Comparison of ENCODE assay signal across 8 mouse cellular contexts in the genomic region with DNA sequence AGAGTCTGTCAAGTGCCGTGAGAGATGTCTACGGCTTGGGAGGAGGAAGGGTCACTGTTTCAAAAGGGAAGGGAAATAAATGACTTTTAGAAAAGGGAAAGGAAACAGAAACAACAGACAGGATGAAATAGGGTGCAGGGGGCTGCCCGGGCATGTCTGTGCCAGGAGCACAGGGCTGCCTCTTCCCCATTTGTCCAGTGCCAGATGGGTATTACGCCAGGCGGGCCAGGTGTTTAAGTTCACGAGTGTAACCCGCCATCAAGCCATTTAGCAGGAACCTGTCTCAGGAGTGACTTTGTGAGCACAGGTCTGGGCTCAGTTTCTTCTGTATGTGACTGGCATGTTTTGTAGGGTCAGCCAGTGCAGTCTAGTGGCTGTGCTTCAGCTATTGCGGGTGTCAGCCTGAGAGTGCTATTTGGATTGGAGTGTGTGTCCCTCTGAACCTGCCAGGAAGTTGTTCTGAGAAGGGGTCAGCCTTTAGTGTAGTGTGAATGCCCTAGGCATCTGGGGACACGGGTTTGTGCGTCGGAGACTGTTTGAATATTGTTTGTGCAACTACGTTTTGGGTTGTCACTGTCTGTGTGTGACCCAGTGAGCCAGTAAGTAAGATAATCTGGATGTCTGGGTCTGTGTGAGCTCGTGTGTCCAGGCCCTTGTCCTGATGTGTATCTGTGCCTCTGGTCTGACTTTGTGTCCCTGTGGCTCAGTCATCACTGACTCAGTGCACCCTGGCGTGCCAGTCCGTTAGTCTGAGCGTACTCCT. TPM values are rescaled to one million over a fixed set of nuclear protein-coding genes. Genes with fewer than 3 reads are reported as not detected.
DNase-seq lines count a peak whose midpoint lies in the region; ATAC-seq and TF ChIP-seq lines count a peak whose summit lies in the region.

No protein-coding gene starts in this region.

- H3K79me2 ChIP-seq in myocyte (ENCODE audit: control insufficient read depth, insufficient read depth): peaks cover 10% of the 10 kb centered on the region

- peak; percentile 11 for ATAC-seq in forebrain, embryonic 15.5 days (replicated peaks)
- no peak for ATAC-seq in limb, embryonic 12.5 days (ENCODE audit: insufficient number of reproducible peaks, insufficient read depth, low FRiP score, low TSS enrichment, low read depth)

- peak overlapping the region; percentile 98 for H3K27ac ChIP-seq in heart, embryonic 10.5 days
- H3K27ac ChIP-seq in ES-E14 (ENCODE audit: insufficient read depth, low read depth, low read length, poor library complexity, severe bottlenecking): peak overlapping the region; percentile 94
- H3K27ac ChIP-seq in forebrain, embryonic 15.5 days (replicated peaks): no peak overlapping the region
- H3K27ac ChIP-seq in limb, embryonic 12.5 days: peak overlapping the region; percentile 41; the same call in 1 of the 2 replicates

- H3K4me3 ChIP-seq in heart, embryonic 10.5 days: peak overlapping the region; percentile 94
- H3K4me3 ChIP-seq in ES-E14 (ENCODE audit: insufficient read depth in 1 of 2, low read depth in 1 of 2, low read length in 2 of 2, poor library complexity in 1 of 2, severe bottlenecking in 1 of 2): peak overlapping the region; percentile 63 to 99
- peak overlapping the region; percentile 50 for H3K4me3 ChIP-seq in forebrain, embryonic 15.5 days
- peak overlapping the region; percentile 69 for H3K4me3 ChIP-seq in limb, embryonic 12.5 days (replicated peaks)
- peak overlapping the region; percentile 96 for H3K4me3 ChIP-seq in myocyte

- peak overlapping the region; percentile 86 for H3K9ac ChIP-seq in ES-E14 (ENCODE audit: insufficient read depth, low read depth, low read length, poor library complexity, severe bottlenecking)
- peak overlapping the region; percentile 46 for H3K9ac ChIP-seq in forebrain, embryonic 15.5 days (replicated peaks)
- peak overlapping the region; percentile 53; the same call in 1 of the 2 replicates for H3K9ac ChIP-seq in limb, embryonic 12.5 days (replicated peaks)

- intact Hi-C loops in heart, postnatal 36 days (cut with DNase I): loop anchor here (1.0 kb wide), 1 partner anchor 10 kb away; no protein-coding TSS in a partner anchor
- intact Hi-C loops in left cerebral cortex, postnatal 36 days (cut with DNase I): no loop called here

- H3K4me2 ChIP-seq in forebrain, embryonic 15.5 days (replicated peaks): peak overlapping the region; percentile 82
- peak overlapping the region; percentile 99 for H3K4me2 ChIP-seq in limb, embryonic 12.5 days
- H3K4me2 ChIP-seq in myocyte (ENCODE audit: low read depth): peak overlapping the region; percentile 86

- no peaks in the 10 kb centered on the region for H3K9me3 ChIP-seq in heart, embryonic 10.5 days
- H3K9me3 ChIP-seq in ES-E14 (ENCODE audit: control insufficient read depth, insufficient read depth, low read depth, low read length): no peaks in the 10 kb centered on the region
- H3K9me3 ChIP-seq in forebrain, embryonic 15.5 days: no peaks in the 10 kb centered on the region
- H3K9me3 ChIP-seq in limb, embryonic 12.5 days: no peaks in the 10 kb centered on the region

- TF ChIP-seq POLR2A in myocyte (IDR thresholded peaks at IDR 0.05; ENCODE audit: insufficient read length, low read depth): no peak

- peak; percentile 75 for DNase-seq in heart, embryonic 10.5 days (ENCODE audit: low spot score)
- no peak for DNase-seq in heart, postnatal 36 days
- DNase-seq in ES-E14 (ENCODE audit: low read depth, low spot score): no peak
- no peak for DNase-seq in adrenal gland, adult 8-10 months
- DNase-seq in left cerebral cortex, postnatal 36 days (ENCODE audit: low spot score in 2 of 2): no peak

- H3K36me3 ChIP-seq in heart, embryonic 10.5 days: no peaks in the 10 kb centered on the region
- H3K36me3 ChIP-seq in ES-E14 (ENCODE audit: control insufficient read depth, insufficient read depth, low read length, poor library complexity, severe bottlenecking) (no peaks in the 10 kb centered on the region; the same call in 1 of the 2 replicates), myocyte (ENCODE audit: control insufficient read depth, insufficient read depth) (no peaks in the 10 kb centered on the region)
- no peaks in the 10 kb centered on the region for H3K36me3 ChIP-seq in forebrain, embryonic 15.5 days
- no peaks in the 10 kb centered on the region for H3K36me3 ChIP-seq in limb, embryonic 12.5 days

- H3ac ChIP-seq in myocyte (ENCODE audit: control insufficient read depth, insufficient read length): peak overlapping the region; percentile 95

- in situ Hi-C loops in ES-E14 (cut with MboI; ENCODE audit: low sequenced_read_pairs in 2 of 2, unreplicated experiment in 2 of 2): no loop called here

- WGBS in heart, embryonic 10.5 days: 46% methylated on average over 16 of the region's 16 CpGs
- 43% methylated on average over 16 of the region's 16 CpGs for WGBS in forebrain, embryonic 15.5 days
- 31% methylated on average over 16 of the region's 16 CpGs for WGBS in limb, embryonic 12.5 days

- H3K4me1 ChIP-seq in heart, embryonic 10.5 days: peaks cover 55% of the 10 kb centered on the region
- H3K4me1 ChIP-seq in ES-E14 (ENCODE audit: control insufficient read depth in 2 of 2, insufficient read depth in 2 of 2, low read length in 2 of 2, poor library complexity in 1 of 2): peaks cover 1 to 18% of the 10 kb centered on the region in 2 experiments; a peak in 2 of 4 replicates
- H3K4me1 ChIP-seq in forebrain, embryonic 15.5 days: peaks cover 49% of the 10 kb centered on the region
- H3K4me1 ChIP-seq in limb, embryonic 12.5 days (replicated peaks): peaks cover 53% of the 10 kb centered on the region

- no peaks in the 10 kb centered on the region for H3K27me3 ChIP-seq in heart, embryonic 10.5 days (ENCODE audit: insufficient read depth, poor library complexity, severe bottlenecking)
- H3K27me3 ChIP-seq in forebrain, embryonic 15.5 days: peaks cover 11% of the 10 kb centered on the region
- peaks cover 29% of the 10 kb centered on the region for H3K27me3 ChIP-seq in limb, embryonic 12.5 days
- H3K27me3 ChIP-seq in myocyte (ENCODE audit: control insufficient read depth, insufficient read depth, insufficient read length): no peaks in the 10 kb centered on the region

TF ChIP-seq in ES-E14, 5 proteins besides CTCF, POLR2A, EP300 and RAD21:
- TF ChIP-seq HCFC1 (IDR thresholded peaks at IDR 0.05; ENCODE audit: borderline replicate concordance, insufficient read depth, low read length) (no peak), ZNF384 (IDR thresholded peaks at IDR 0.05; ENCODE audit: low read depth, low read length) (no peak), ZC3H11A (IDR thresholded peaks at IDR 0.05; ENCODE audit: borderline replicate concordance, low read depth, low read length) (no peak), CHD2 (IDR thresholded peaks at IDR 0.05; ENCODE audit: low read depth, low read length) (no peak), MAFK (IDR thresholded peaks at IDR 0.05; ENCODE audit: insufficient read depth, low read depth, low read length) (no peak)

TF ChIP-seq in myocyte, 11 proteins besides CTCF, POLR2A, EP300 and RAD21 (continues in another document):
- TF ChIP-seq SRF (IDR thresholded peaks at IDR 0.05; ENCODE audit: control insufficient read depth, insufficient read length, low read depth) (no peak), POLR2AphosphoS2 (IDR thresholded peaks at IDR 0.05; ENCODE audit: insufficient read length, low read depth) (no peak), REST (IDR thresholded peaks at IDR 0.05; ENCODE audit: insufficient read depth, insufficient read length) (no peak), CEBPB (IDR thresholded peaks at IDR 0.05; ENCODE audit: insufficient read depth, poor library complexity, severe bottlenecking) (no peak), E2F4 (IDR thresholded peaks at IDR 0.05; ENCODE audit: insufficient read depth) (no peak), TCF3 (IDR thresholded peaks at IDR 0.05; ENCODE audit: insufficient read length, low read depth) (no peak)

RNA-seq across cellular contexts. Expression of gene Bbc3, which starts 0.5 kb away (rescaled TPM):
- polyA plus RNA-seq in heart, embryonic 10.5 days (2016; fragmentation: Nextera tagmentation; extraction: Ambion mirVana): 8.3 and 9.5 TPM in 2 replicates
- total RNA-seq in heart, postnatal 36 days (2021): 1 to 10 TPM; 3.1 to 5.0 TPM
- total RNA-seq in ES-E14 (2012; rRNA removed): 21.9 and 34.9 TPM in 2 replicates
- polyA plus RNA-seq in forebrain, embryonic 15.5 days (2015; fragmentation: Nextera tagmentation; extraction: Ambion mirVana): 16.7 and 18.5 TPM in 2 replicates
- 8.2 and 9.3 TPM in 2 replicates for polyA plus RNA-seq in limb, embryonic 12.5 days (2016; fragmentation: Nextera tagmentation; extraction: Ambion mirVana)
- 34.6 TPM for polyA plus RNA-seq in myocyte (2012; fragmentation: generic; extraction: Trizol)
- total RNA-seq in adrenal gland, adult 8-10 months (2022): 10 to 100 TPM in 1 of 4 experiments, 1 to 10 TPM in 3; 4.3 to 10.1 (median 5.2) TPM
- 10 to 100 TPM; 11.9 to 14.6 TPM for total RNA-seq in left cerebral cortex, postnatal 36 days (2021)

RNA-seq across cellular contexts. Expression of gene Ccdc9, which starts 22.1 kb away (rescaled TPM):
- 19.6 and 31.0 TPM in 2 replicates for polyA plus RNA-seq in heart, embryonic 10.5 days (2016; fragmentation: Nextera tagmentation; extraction: Ambion mirVana)
- total RNA-seq in heart, postnatal 36 days (2021): 10 to 100 TPM; 34.6 to 36.9 TPM
- total RNA-seq in ES-E14 (2012; rRNA removed): 53.9 and 70.3 TPM in 2 replicates
- polyA plus RNA-seq in forebrain, embryonic 15.5 days (2015; fragmentation: Nextera tagmentation; extraction: Ambion mirVana): 31.1 and 35.5 TPM in 2 replicates
- 43.1 and 44.7 TPM in 2 replicates for polyA plus RNA-seq in limb, embryonic 12.5 days (2016; fragmentation: Nextera tagmentation; extraction: Ambion mirVana)
- polyA plus RNA-seq in myocyte (2012; fragmentation: generic; extraction: Trizol): 48.4 TPM
- total RNA-seq in adrenal gland, adult 8-10 months (2022): 100 to 1,000 TPM in 1 of 4 experiments, 10 to 100 TPM in 3; 48.7 to 119 (median 89.2) TPM
- total RNA-seq in left cerebral cortex, postnatal 36 days (2021): 10 to 100 TPM; 75.4 to 87.2 TPM

RNA-seq across cellular contexts. Expression of gene Inafm1, which starts 35.3 kb away (rescaled TPM):
- 6.2 and 10.0 TPM in 2 replicates for polyA plus RNA-seq in heart, embryonic 10.5 days (2016; fragmentation: Nextera tagmentation; extraction: Ambion mirVana)
- total RNA-seq in heart, postnatal 36 days (2021): 10 to 100 TPM; 17.0 to 17.8 TPM
- total RNA-seq in ES-E14 (2012; rRNA removed): 2.1 TPM in 2 replicates
- 27.0 and 27.5 TPM in 2 replicates for polyA plus RNA-seq in forebrain, embryonic 15.5 days (2015; fragmentation: Nextera tagmentation; extraction: Ambion mirVana)
- polyA plus RNA-seq in limb, embryonic 12.5 days (2016; fragmentation: Nextera tagmentation; extraction: Ambion mirVana): 13.9 and 17.6 TPM in 2 replicates
- polyA plus RNA-seq in myocyte (2012; fragmentation: generic; extraction: Trizol): 12.1 TPM
- total RNA-seq in adrenal gland, adult 8-10 months (2022): 10 to 100 TPM; 21.9 to 37.5 (median 28.8) TPM
- total RNA-seq in left cerebral cortex, postnatal 36 days (2021): 10 to 100 TPM; 32.1 to 33.5 TPM

RNA-seq across cellular contexts. Expression of gene C5ar1, which starts 49.4 kb away (rescaled TPM):
- polyA plus RNA-seq in heart, embryonic 10.5 days (2016; fragmentation: Nextera tagmentation; extraction: Ambion mirVana): 0.31 and 1.0 TPM in 2 replicates
- total RNA-seq in heart, postnatal 36 days (2021): 1 to 10 TPM; 6.4 to 7.8 TPM
- not detected in 2 replicates for total RNA-seq in ES-E14 (2012; rRNA removed)
- 1.1 and 1.3 TPM in 2 replicates for polyA plus RNA-seq in forebrain, embryonic 15.5 days (2015; fragmentation: Nextera tagmentation; extraction: Ambion mirVana)
- polyA plus RNA-seq in limb, embryonic 12.5 days (2016; fragmentation: Nextera tagmentation; extraction: Ambion mirVana): 0.45 and 0.91 TPM in 2 replicates
- polyA plus RNA-seq in myocyte (2012; fragmentation: generic; extraction: Trizol): not detected
- total RNA-seq in adrenal gland, adult 8-10 months (2022): 1 to 10 TPM; 5.4 to 9.8 (median 8.4) TPM
- 1 to 10 TPM in 1 of 2 experiments, under 1 TPM in 1; 0.54 to 2.5 TPM for total RNA-seq in left cerebral cortex, postnatal 36 days (2021)
